Mouse (Mus musculus) cerebellum, adult 11 months (tissue): ENCODE data around the gene Krt90.
"Not testable (repeated sequence)": the region's sequence is repeated elsewhere in the genome, so short reads cannot be mapped to it uniquely, and the experiment has no call there.

Experiments
- DNase-seq: peaks from one replicate; pipeline ENCODE4 v3.0.0; 2022

Krt90 gene

GRCm38 (mm10) chr15:101562850-101563249, at the start of gene Krt90:
Krt90 (minus strand) TSS chr15:101562950.
- DNase-seq = no peak

GRCm38 (mm10) chr15:101599123-101599522, 36.4 kb upstream of the Krt90 start:
- DNase-seq = no peak

GRCm38 (mm10) chr15:101588216-101588615, 25.5 kb upstream of the Krt90 start:
- no peak for DNase-seq

- no peak for DNase-seq
Observed at GRCm38 (mm10) chr15:101584456-101584855, 21.7 kb upstream of the Krt90 start.

- DNase-seq = no peak
Observed at GRCm38 (mm10) chr15:101583211-101583965, 20.6 kb upstream of the Krt90 start.

GRCm38 (mm10) chr15:101581701-101582100, 19.0 kb upstream of the Krt90 start:
- no peak for DNase-seq

- DNase-seq = no peak
Observed at GRCm38 (mm10) chr15:101575506-101575905, 12.8 kb upstream of the Krt90 start.

GRCm38 (mm10) chr15:101573796-101574345, 11.1 kb upstream of the Krt90 start, which contains the start of gene Krt75:
Krt75 (minus strand) TSS chr15:101573904.
- no peak for DNase-seq

GRCm38 (mm10) chr15:101567780-101568179, 5.0 kb upstream of the Krt90 start:
- DNase-seq = no peak

GRCm38 (mm10) chr15:101558034-101558646, 4.6 kb downstream of the Krt90 start:
- no peak for DNase-seq

- no peak for DNase-seq
Observed at GRCm38 (mm10) chr15:101553169-101553568, 9.6 kb downstream of the Krt90 start.

- DNase-seq = no peak
Observed at GRCm38 (mm10) chr15:101552188-101552587, 10.6 kb downstream of the Krt90 start.

GRCm38 (mm10) chr15:101550567-101550966, 12.2 kb downstream of the Krt90 start, which contains the start of gene Krt82:
Krt82 (minus strand) TSS chr15:101550667.
- DNase-seq = no peak

- no peak for DNase-seq
Observed at GRCm38 (mm10) chr15:101544478-101544877, 18.3 kb downstream of the Krt90 start.

GRCm38 (mm10) chr15:101542543-101542942, 20.2 kb downstream of the Krt90 start:
- DNase-seq = no peak

- DNase-seq = no peak
Observed at GRCm38 (mm10) chr15:101538580-101538900, 24.2 kb downstream of the Krt90 start.

- no peak for DNase-seq
Observed at GRCm38 (mm10) chr15:101537864-101538579, 24.7 kb downstream of the Krt90 start.

GRCm38 (mm10) chr15:101536054-101536850, 26.5 kb downstream of the Krt90 start:
- DNase-seq = no peak

- DNase-seq = no peak
Observed at GRCm38 (mm10) chr15:101532720-101533119, 30.0 kb downstream of the Krt90 start, which contains the start of gene Krt84. Krt84 (minus strand) TSS chr15:101532820.

- DNase-seq = no peak
Observed at GRCm38 (mm10) chr15:101522556-101523232, 40.1 kb downstream of the Krt90 start.

- DNase-seq = peak; percentile 40
Observed at GRCm38 (mm10) chr15:101519792-101520191, 43.0 kb downstream of the Krt90 start.

GRCm38 (mm10) chr15:101517161-101517560, 45.6 kb downstream of the Krt90 start, which contains the start of gene Gm49425:
Gm49425 (minus strand) TSS chr15:101517261.
- not testable (repeated sequence) for DNase-seq
